Mouse (Mus musculus): ENCODE measurements at regions not wholly inside any gene's neighbourhood (a gene's known extent, or its start where the extent isn't known, plus 50 kb on each side); places are given as distances from the start of the nearest gene placed in this dataset.
A peak's percentile ranks its signal among the peaks of the same experiment; 100 is the strongest.

GRCm38 (mm10) chr15:49043035-49043434, 4841.7 kb upstream of the Gm7489 start:
- intact Hi-C loops (cut with DNase I), result no loop called here

GRCm38 (mm10) chr15:49065069-49065468, 4819.6 kb upstream of the Gm7489 start:
- DNase-seq (ENCODE audit: low spot score), result no peak
- intact Hi-C loops (cut with DNase I), result no loop called here

More at GRCm38 (mm10) chr15:49043035-49043434, 4841.7 kb upstream of the Gm7489 start:
- no peak for DNase-seq (ENCODE audit: low spot score)

GRCm38 (mm10) chr15:49065875-49066274, 4818.8 kb upstream of the Gm7489 start:
- intact Hi-C loops (cut with DNase I), result no loop called here
- DNase-seq (ENCODE audit: low spot score), result peak; percentile 63

- no peak for DNase-seq (ENCODE audit: low spot score)
- intact Hi-C loops (cut with DNase I), result no loop called here
Measured at GRCm38 (mm10) chr15:49066367-49066766, 4818.3 kb upstream of the Gm7489 start.

Data from heart, postnatal 25 days (tissue).